Mouse (Mus musculus): Measurements from ENCODE around the gene Fat3.

GRCm38 (mm10) chr9:15920271-15920670 is 580.8 kb downstream of the Fat3 start:
- no peak for TF ChIP-seq CTCF (IDR thresholded peaks at IDR 0.05; ENCODE audit: control insufficient read depth, insufficient read depth, insufficient read length)
- TF ChIP-seq MYOD1 (IDR thresholded peaks at IDR 0.05; ENCODE audit: control insufficient read depth, insufficient read length, low read depth) = no peak
- TF ChIP-seq FOSL1 (IDR thresholded peaks at IDR 0.05; ENCODE audit: insufficient read depth, low read length, poor library complexity, severe bottlenecking) = no peak
- no peak for TF ChIP-seq MYOG (IDR thresholded peaks at IDR 0.05; ENCODE audit: control insufficient read depth, extremely low read depth, insufficient read length)

Data from C2C12 (cell line).